Mouse (Mus musculus) thymus, adult 2 months (tissue): ENCODE results near the gene Cpa5. TPM values are rescaled to one million over a fixed set of nuclear protein-coding genes. Genes with fewer than 3 reads are reported as not detected.

Source experiments
- DNase-seq: peaks from one replicate; pipeline ENCODE4 v3.0.0; 2021
- H3K27ac ChIP-seq: fragments of 200-500 bp; 2 replicates; pipeline ENCODE4 v1.5.1; 2012; ENCODE audit warnings: low read length, control low read depth; ENCODE audit not compliant: control insufficient read depth, insufficient read depth
- H3K27me3 ChIP-seq: fragments of 200-500 bp; 2 replicates; pipeline ENCODE4 v1.6.1; 2012; ENCODE audit warnings: mild to moderate bottlenecking, low read length, moderate library complexity, mixed read lengths; ENCODE audit not compliant: control insufficient read depth, insufficient read depth
- H3K36me3 ChIP-seq: fragments of 200-500 bp; 2 replicates; pipeline ENCODE4 v1.6.1; 2012; ENCODE audit warnings: mild to moderate bottlenecking, low read length, moderate library complexity; ENCODE audit not compliant: control insufficient read depth, insufficient read depth
- H3K4me1 ChIP-seq: fragments of 200-500 bp; replicated peaks from 2 replicates; pipeline ENCODE4 v1.6.1; 2012; ENCODE audit warnings: low read length; ENCODE audit not compliant: control insufficient read depth, insufficient read depth
- H3K4me3 ChIP-seq: fragments of 200-500 bp; 2 replicates; pipeline ENCODE4 v1.5.1; 2012; ENCODE audit warnings: mild to moderate bottlenecking, low read length, control low read depth, moderate library complexity; ENCODE audit not compliant: control insufficient read depth, insufficient read depth
- CTCF ChIP-seq: fragments of 200-500 bp; IDR thresholded peaks from 2 replicates; pipeline ENCODE4 v1.5.1; 2012; ENCODE audit warnings: mild to moderate bottlenecking, control low read depth, low read length, moderate library complexity, borderline replicate concordance; ENCODE audit not compliant: control insufficient read depth, poor library complexity, insufficient read depth; ENCODE audit errors: extremely low read depth
- POLR2A ChIP-seq: fragments of 200-500 bp; IDR thresholded peaks from 2 replicates; pipeline ENCODE4 v1.6.1; 2012; ENCODE audit warnings: mild to moderate bottlenecking, low read length, control low read depth, moderate library complexity; ENCODE audit not compliant: control insufficient read depth, poor library complexity, insufficient read depth; ENCODE audit errors: extremely low read depth
- WGBS: fragments of 180-500 bp; shearing (Covaris S2); methylation state at CpG from one replicate; pipeline ENCODE4 v1.1.7; 2018; 5-methylcytosine and 5-hydroxymethylcytosine counted together
- polyA plus RNA-seq: library from polyadenylated mRNA; depleted of rRNA; stranded (reverse); fragments of >200 nt; gene quantifications from 2 replicates; pipeline ENCODE4 v1.2.3, GENCODE M21; 2012; rRNA removed

Gene Cpa5
- polyA plus RNA-seq, 1 experiment: not detected

DNA sequence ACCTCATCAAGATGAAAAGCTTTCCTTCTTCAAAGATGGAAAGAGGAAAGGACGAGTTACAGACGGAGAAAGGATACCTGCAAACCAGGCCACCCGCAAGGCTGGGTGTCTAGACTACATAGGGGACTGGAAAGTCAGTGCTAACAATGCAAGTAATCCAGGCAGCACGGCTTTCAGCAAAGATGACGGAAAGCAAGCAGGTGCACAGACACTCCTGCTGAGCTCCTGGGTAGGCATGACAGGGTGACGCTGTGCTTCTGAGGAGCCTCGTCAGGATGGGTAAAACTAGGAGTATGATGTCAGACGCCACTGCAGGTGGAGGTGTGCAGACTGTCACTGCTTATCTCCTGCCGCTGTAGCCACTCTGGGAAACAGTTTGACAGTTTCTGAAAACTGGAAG, 66.8 kb downstream of the Cpa5 start:
- TF ChIP-seq CTCF: no peak
- TF ChIP-seq POLR2A: no peak
- Histone ChIP-seq H3K4me1 (no peaks in the 10 kb centered on the region; the same call in 1 of the 2 replicates), H3K36me3 (no peaks in the 10 kb centered on the region), H3K4me3 (no peak overlapping the region), H3K27me3 (no peaks in the 10 kb centered on the region), H3K27ac (no peak overlapping the region)
- no peak for DNase-seq
- WGBS: 95% methylated on average over 9 of the region's 9 CpGs

DNA sequence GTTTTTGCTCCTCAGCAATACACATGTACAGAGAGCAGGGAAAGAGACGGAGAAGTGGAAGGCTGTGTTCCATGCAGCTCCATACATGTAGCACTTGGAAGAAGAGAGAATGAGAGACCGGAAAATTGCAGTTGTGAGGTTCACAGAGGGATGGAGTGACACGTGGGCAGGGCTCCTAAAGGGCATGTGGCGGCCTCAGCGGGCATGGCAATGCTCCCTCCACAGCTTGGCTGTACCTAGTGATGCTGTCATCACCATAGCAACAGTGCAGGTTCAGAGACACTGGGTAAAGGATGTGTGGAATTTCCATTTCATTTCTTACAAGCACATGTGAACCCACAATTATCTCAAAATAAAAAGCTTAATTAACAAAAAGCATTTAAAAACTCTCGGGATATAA, 67.7 kb downstream of the Cpa5 start:
- no peaks in the 10 kb centered on the region for H3K27me3 ChIP-seq
- no peak overlapping the region for H3K4me3 ChIP-seq
- TF ChIP-seq CTCF: no peak
- TF ChIP-seq POLR2A: no peak
- H3K36me3 ChIP-seq: no peaks in the 10 kb centered on the region
- H3K4me1 ChIP-seq: no peaks in the 10 kb centered on the region; the same call in 1 of the 2 replicates
- WGBS: 98% methylated on average over 6 of the region's 6 CpGs
- H3K27ac ChIP-seq: no peak overlapping the region
- DNase-seq: no peak

DNA sequence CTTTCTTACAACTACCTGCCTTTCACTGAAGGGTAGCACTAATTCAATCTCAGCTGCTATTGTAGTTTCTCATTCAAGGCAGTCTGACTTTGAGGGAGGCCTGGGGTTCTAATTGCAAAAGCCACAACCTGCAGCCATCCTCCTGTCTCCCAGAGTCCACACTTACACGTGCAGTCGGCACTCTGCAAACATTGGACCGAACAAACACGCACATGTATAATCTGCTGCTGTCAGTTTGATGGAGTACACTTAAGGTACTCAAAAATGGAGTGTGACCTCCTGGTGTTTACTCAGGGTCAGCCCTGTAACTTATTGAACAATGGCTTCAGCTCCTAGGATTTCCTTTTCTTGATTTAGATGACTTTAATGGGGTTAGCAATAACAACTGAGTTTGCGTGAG, 68.8 kb downstream of the Cpa5 start:
- no peaks in the 10 kb centered on the region; the same call in 1 of the 2 replicates for H3K4me1 ChIP-seq
- H3K27ac ChIP-seq: no peak overlapping the region
- no peaks in the 10 kb centered on the region for H3K27me3 ChIP-seq
- no peaks in the 10 kb centered on the region for H3K36me3 ChIP-seq
- WGBS: 92% methylated on average over 5 of the region's 5 CpGs
- H3K4me3 ChIP-seq: no peak overlapping the region
- no peak for DNase-seq
- TF ChIP-seq POLR2A (no peak), CTCF (no peak)

DNA sequence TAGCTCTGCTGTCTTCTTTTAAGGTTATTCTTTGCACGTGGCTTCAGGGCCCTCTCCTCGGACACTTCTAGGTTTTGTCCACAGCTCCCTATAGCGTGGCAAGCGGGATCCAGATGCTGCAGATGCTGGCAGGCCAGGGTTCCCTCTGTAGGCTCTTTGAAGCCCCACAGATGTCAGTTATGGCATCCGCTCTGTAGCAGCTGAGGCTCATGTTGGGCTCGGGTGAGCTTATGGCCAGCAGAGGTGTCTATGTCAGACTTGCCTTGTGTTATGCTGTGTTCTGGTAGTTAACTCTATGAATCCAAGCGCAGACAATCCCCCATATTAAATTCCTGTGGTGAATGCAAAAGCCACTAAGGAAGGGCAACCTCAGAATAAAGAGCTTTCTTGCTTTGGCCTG, 69.6 kb downstream of the Cpa5 start:
- Histone ChIP-seq H3K4me1 (no peaks in the 10 kb centered on the region; the same call in 1 of the 2 replicates), H3K27ac (no peak overlapping the region), H3K4me3 (no peak overlapping the region), H3K36me3 (no peaks in the 10 kb centered on the region), H3K27me3 (no peaks in the 10 kb centered on the region)
- WGBS: 91% methylated on average over 7 of the region's 7 CpGs
- DNase-seq: no peak
- TF ChIP-seq CTCF (no peak), POLR2A (no peak)

Other genes starting within 250 kb of the Cpa5 start
- gene Zc3hc1, start 220.0 kb upstream of the Cpa5 start, polyA plus RNA-seq: 24.2 and 27.3 TPM in 2 replicates
- gene Klhdc10, start 209.1 kb upstream of the Cpa5 start, polyA plus RNA-seq: 25.5 and 29.7 TPM in 2 replicates
- 79.5 and 80.2 TPM in 2 replicates for gene Tmem209, start 101.2 kb upstream of the Cpa5 start, polyA plus RNA-seq
- not detected in 2 replicates for gene Ssmem1, start 101.2 kb upstream of the Cpa5 start, polyA plus RNA-seq
- gene Cpa2, start 69.4 kb upstream of the Cpa5 start, polyA plus RNA-seq: not detected in 2 replicates
- gene Cpa4, start 42.6 kb upstream of the Cpa5 start, polyA plus RNA-seq: 0.11 and 0.17 TPM in 2 replicates
- gene Cpa1, start 28.2 kb downstream of the Cpa5 start, polyA plus RNA-seq: not detected in 2 replicates
- 6.6 TPM in 2 replicates for gene Cep41, start 82.7 kb downstream of the Cpa5 start, polyA plus RNA-seq
- 7.2 and 13.3 TPM in 2 replicates for gene Mest, start 112.5 kb downstream of the Cpa5 start, polyA plus RNA-seq